29 mouse cellular contexts compared by ENCODE assay signal in the genomic region with DNA sequence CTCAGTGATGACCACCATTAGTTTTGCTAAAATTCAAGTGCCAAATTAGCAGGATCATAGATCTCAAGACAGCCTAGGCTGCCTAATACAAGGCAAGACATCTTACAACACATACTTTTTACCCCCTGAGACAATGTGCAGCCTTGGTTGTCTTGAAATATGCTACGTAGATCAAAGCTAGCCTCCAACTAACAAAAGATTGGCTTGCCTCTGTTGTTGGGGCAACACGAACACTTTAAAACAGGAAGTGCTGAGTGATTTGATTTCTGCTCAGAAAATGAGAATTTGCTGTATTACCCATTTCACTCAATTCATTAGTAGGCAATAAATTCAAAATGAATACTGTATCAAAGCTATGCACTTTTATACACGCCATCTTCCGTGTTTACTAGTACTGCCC.
DNase-seq lines count a peak whose midpoint lies in the region; ATAC-seq and TF ChIP-seq lines count a peak whose summit lies in the region.
"Had no signal": no experiment of that assay in that cellular context is flagged by ENCODE, and none has a peak within 500 bp of the region (broad histone marks: within the 10 kb centered on the region; RNA-seq: fewer than 3 reads in every experiment).

No protein-coding gene starts in this region.

- peaks cover 31% of the 10 kb centered on the region for H3K79me2 ChIP-seq in CH12.LX (replicated peaks; ENCODE audit: control insufficient read depth, extremely low read depth, insufficient read depth, poor library complexity, severe bottlenecking)

- no peak overlapping the region for H3K27ac ChIP-seq in CH12.LX (ENCODE audit: insufficient read depth, low read depth)
- H3K27ac ChIP-seq in thymus, adult 2 months (ENCODE audit: control insufficient read depth, insufficient read depth, low read length): no peak overlapping the region
- H3K27ac ChIP-seq: hindbrain, postnatal 0 days; limb, embryonic 10.5 days; limb, embryonic 15.5 days; liver, embryonic 13.5 days; midbrain, embryonic 12.5 days had no signal

- no peaks in the 10 kb centered on the region for H3K9me3 ChIP-seq in CH12.LX (replicated peaks; ENCODE audit: low read length)
- H3K9me3 ChIP-seq: G1E; limb, embryonic 10.5 days; limb, embryonic 15.5 days; liver, embryonic 13.5 days; megakaryocyte, embryonic 14.5 days; midbrain, embryonic 12.5 days had no signal

- H3K4me1 ChIP-seq in CH12.LX (ENCODE audit: control insufficient read depth in 1 of 2, insufficient read depth in 2 of 2): peaks cover 2 to 34% of the 10 kb centered on the region in 2 experiments; a peak in 3 of 4 replicates
- H3K4me1 ChIP-seq in thymus, adult 2 months (replicated peaks; ENCODE audit: control insufficient read depth, insufficient read depth, low read length): no peaks in the 10 kb centered on the region
- H3K4me1 ChIP-seq: limb, embryonic 10.5 days; limb, embryonic 15.5 days; midbrain, embryonic 12.5 days had no signal

- peak; percentile 27; the same call in 1 of the 2 replicates for ATAC-seq in granulocyte monocyte progenitor cell, adult 5-6 weeks (replicated peaks; ENCODE audit: poor library complexity, severe bottlenecking)
- ATAC-seq in megakaryocyte progenitor cell, adult 5-6 weeks (replicated peaks; ENCODE audit: poor library complexity): 0 out of 2 replicates have a peak, but pooled peaks have one; percentile 17
- ATAC-seq: forebrain, embryonic 14.5 days; hindbrain, postnatal 0 days; intestine, postnatal 0 days; lung, postnatal 0 days had no signal

- peak; percentile 35 for DNase-seq in CD4-positive helper T cell, adult 2 months (ENCODE audit: low read depth, low spot score)
- no peak for DNase-seq in CH12.LX (ENCODE audit: extremely low read depth)
- no peak for DNase-seq in frontal cortex, adult 2 months (ENCODE audit: extremely low spot score in 1 of 2, low spot score in 1 of 2)
- no peak for DNase-seq in lung, postnatal 10 days
- no peak for DNase-seq in thymus, adult 2 months
- DNase-seq: adrenal gland, adult 2 months; cerebellum, adult 2 months; cerebellum, postnatal 14 days; gastrocnemius, postnatal 36 days; heart, postnatal 14 days; kidney, adult 9 months; kidney, postnatal 10 days; layer of hippocampus, postnatal 36 days; liver, embryonic 13.5 days; lung, adult 18-20 months; retina, postnatal 1 day; right cerebral cortex, postnatal 14 days; thymus, postnatal 4 days had no signal

- no peak for TF ChIP-seq RAD21 in CH12.LX (IDR thresholded peaks at IDR 0.05; ENCODE audit: low read depth, low read length)

- TF ChIP-seq CTCF in CH12.LX (conservative IDR thresholded peaks at IDR 0.05 in 1 of 2, IDR thresholded peaks at IDR 0.05 in 1 of 2; ENCODE audit: low read depth in 2 of 2, low read length in 2 of 2): no peak
- no peak for TF ChIP-seq CTCF in thymus, adult 2 months (IDR thresholded peaks at IDR 0.05; ENCODE audit: borderline replicate concordance, control insufficient read depth, extremely low read depth, insufficient read depth, low read length, poor library complexity)

- TF ChIP-seq POLR2A in CH12.LX (IDR thresholded peaks at IDR 0.05; ENCODE audit: low read depth, low read length): no peak
- no peak for TF ChIP-seq POLR2A in thymus, adult 2 months (IDR thresholded peaks at IDR 0.05; ENCODE audit: control insufficient read depth, extremely low read depth, insufficient read depth, low read length, poor library complexity)

- H3K36me3 ChIP-seq in CH12.LX (replicated peaks in 1 of 2; ENCODE audit: control insufficient read depth in 1 of 2, insufficient read depth in 1 of 2, low read length in 1 of 2): peaks cover 14 to 31% of the 10 kb centered on the region in 2 experiments
- H3K36me3 ChIP-seq in thymus, adult 2 months (ENCODE audit: control insufficient read depth, insufficient read depth, low read length): peaks cover 6% of the 10 kb centered on the region

- in situ Hi-C loops in CH12.LX (cut with MboI; ENCODE audit: low pct_ligation_motif_present, low pct_unique_long_range_greater_than_20kb, low sequenced_read_pairs): no loop called here

- H3K27me3 ChIP-seq in CH12.LX (replicated peaks): no peaks in the 10 kb centered on the region
- no peaks in the 10 kb centered on the region for H3K27me3 ChIP-seq in thymus, adult 2 months (ENCODE audit: control insufficient read depth, insufficient read depth, low read length)
- H3K27me3 ChIP-seq: limb, embryonic 15.5 days; liver, embryonic 13.5 days; megakaryocyte, embryonic 14.5 days; midbrain, embryonic 12.5 days had no signal

- H3K9ac ChIP-seq in CH12.LX (ENCODE audit: insufficient read depth, low read depth): no peak overlapping the region
- H3K9ac ChIP-seq: limb, embryonic 15.5 days; liver, embryonic 13.5 days; midbrain, embryonic 12.5 days had no signal

- 59% methylated on average over 4 of the region's 4 CpGs for WGBS in thymus, adult 2 months

- H3K4me3 ChIP-seq in CH12.LX (replicated peaks in 1 of 3; ENCODE audit: low read depth in 2 of 3, low read length in 2 of 3, poor library complexity in 1 of 3): no peak overlapping the region
- no peak overlapping the region for H3K4me3 ChIP-seq in thymus, adult 2 months (ENCODE audit: control insufficient read depth, insufficient read depth, low read length)
- H3K4me3 ChIP-seq: limb, embryonic 10.5 days; limb, embryonic 15.5 days; liver, embryonic 13.5 days; megakaryocyte, embryonic 14.5 days; midbrain, embryonic 12.5 days had no signal

- dilution Hi-C loops in CH12.LX (cut with MboI; ENCODE audit: extremely low pct_ligation_motif_present, extremely low pct_unique_long_range_greater_than_20kb, low sequenced_read_pairs): no loop called here

- no peak for TF ChIP-seq EP300 in CH12.LX (IDR thresholded peaks at IDR 0.05; ENCODE audit: low read length)

- no peak overlapping the region for H3K4me2 ChIP-seq in CH12.LX (ENCODE audit: insufficient read depth, low read depth, poor library complexity, severe bottlenecking)
- H3K4me2 ChIP-seq: limb, embryonic 15.5 days; liver, embryonic 13.5 days; midbrain, embryonic 12.5 days had no signal

TF ChIP-seq in CH12.LX, 34 proteins besides CTCF, POLR2A, EP300 and RAD21:
- no peak for TF ChIP-seq MAX (IDR thresholded peaks at IDR 0.05; ENCODE audit: low read length)
- no peak for TF ChIP-seq JUN (IDR thresholded peaks at IDR 0.05; ENCODE audit: insufficient read depth, low read depth, low read length)
- TF ChIP-seq ELF1 (IDR thresholded peaks at IDR 0.05; ENCODE audit: low read depth, low read length): 0 out of 2 replicates have a peak, but pooled peaks have one; percentile 16
